Mouse (Mus musculus): ENCODE measurements at regions not wholly inside any gene's neighbourhood (a gene's known extent, or its start where the extent isn't known, plus 50 kb on each side); places are given as distances from the start of the nearest gene placed in this dataset.

DNA sequence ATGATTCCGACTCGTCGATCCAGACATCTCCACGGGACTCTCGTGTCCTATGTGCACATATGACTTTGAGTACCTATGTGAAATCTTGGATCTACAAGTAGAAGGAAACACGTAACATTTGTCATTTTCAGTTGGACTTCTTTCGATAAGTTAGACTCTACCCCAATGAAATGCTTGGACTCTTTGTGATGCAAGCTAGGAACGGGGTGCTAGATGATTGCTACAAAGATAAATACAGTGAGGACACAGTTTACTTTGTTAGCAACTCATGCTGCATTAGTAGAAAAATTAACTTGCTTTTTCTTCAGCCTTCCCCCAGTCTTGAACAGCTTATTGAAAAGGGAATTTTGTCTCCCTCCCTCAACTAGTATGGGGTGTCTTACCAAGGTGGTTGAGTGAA is 81.2 kb upstream of the Eef1e1 start:
- no peak for DNase-seq

DNA sequence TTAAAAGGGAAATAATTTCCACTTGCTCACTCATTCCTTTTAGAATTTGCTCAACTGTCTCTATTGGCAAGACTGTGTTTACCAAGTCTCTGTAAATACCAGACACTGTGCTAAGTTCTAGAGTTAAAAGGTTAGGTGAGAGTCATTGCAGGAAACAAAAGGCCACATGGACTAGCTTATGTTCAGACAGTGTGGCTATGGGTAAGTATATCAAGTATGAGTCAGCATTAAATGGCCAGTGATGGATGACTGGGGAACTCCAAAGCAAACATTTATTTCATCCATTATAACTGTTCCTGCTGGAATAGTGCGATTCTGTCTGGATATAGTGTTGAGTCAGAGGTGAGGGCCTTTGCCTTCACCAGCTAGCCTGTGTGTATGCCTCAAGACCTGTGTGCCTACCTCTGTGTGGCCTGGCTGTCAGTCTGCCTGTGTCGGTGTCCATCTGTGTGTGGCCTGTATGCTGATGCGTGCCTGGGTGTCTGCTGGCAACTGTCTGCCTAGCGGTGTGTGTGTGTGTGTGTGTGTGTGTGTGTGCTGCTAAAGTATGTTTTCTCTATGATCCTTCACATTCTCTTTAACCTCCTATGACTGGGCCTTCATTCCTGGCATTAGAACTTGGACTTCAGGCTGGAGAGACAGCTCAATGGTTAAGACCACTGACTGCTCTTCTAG is 77.6 kb upstream of the Eef1e1 start:
- DNase-seq = no peak

DNA sequence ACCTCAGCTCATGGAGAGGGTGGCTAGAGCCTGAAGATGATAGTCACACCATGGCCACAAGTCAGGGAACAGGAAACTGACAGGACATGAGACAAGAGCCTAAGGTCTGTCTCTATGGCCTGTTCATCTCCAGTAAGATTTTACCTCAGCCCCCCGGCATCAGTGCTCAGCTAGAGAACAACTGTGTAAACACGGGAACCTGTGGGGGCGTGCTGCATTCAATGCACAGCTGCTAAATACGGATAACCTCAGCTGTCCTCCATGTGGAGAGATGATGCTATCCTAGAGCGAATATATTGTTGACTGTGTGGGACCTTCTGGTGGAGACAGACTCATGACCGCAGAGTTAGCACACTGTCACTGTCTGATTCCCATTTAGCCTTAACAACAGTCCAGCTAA is 76.4 kb upstream of the Eef1e1 start:
- DNase-seq = no peak

DNA sequence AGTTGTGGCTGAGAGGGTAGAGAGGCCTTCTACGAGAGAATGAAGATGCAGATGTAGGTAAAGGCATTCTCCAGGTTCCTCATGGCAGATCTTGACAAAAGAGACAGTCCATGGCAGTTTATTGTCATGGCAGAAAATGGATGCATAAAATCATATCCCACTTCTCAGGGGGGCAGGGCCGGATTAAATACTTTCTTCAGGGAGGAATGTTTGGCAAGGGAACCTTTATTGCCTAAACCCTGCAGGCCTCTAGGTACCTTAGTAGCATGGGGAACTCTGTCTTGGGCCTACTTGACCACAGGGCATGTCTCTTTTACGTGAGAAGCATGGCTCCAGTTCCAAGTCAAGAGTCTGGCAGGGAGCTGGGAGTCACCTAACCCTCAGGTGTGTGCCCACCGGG is 74.4 kb upstream of the Eef1e1 start:
- no peak for DNase-seq

DNA sequence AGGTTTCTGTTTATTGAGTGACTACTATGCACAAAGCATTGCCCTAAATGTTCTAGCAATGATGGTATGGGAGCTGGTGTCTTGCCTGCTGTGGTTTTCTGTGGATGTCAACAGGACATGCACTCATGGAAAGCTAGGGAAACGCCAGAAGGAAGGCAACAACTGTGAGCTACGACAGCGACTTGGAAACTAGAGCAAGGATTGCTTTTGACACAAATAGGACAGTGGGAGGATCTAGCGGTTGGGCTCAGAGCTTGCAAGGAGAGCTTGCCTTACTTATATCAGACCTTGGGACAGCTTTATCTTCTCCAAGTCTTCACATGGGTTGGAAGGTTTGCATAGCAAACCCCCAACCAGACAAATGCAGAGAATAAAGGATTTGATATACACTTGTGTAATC is 66.6 kb upstream of the Eef1e1 start:
- no peak for DNase-seq

DNA sequence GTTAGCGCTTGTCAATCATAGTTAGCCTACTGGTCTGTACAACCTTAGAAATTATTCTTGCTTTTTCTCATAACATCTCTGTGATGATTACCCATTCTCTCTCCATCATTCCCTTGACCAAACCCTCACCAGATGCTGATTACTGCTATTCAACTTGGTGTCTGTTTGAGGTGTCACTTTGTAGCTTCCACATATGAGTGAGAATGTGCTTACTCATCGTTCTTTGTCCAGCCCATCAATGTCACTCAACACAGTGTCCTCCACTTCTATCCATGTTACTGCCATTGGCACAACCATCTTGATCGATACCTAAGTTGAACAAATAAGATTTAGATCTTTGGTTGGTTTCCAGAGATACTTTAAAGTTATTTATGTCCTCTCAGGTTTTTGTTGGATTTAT is 62.3 kb upstream of the Eef1e1 start:
- DNase-seq = no peak

DNA sequence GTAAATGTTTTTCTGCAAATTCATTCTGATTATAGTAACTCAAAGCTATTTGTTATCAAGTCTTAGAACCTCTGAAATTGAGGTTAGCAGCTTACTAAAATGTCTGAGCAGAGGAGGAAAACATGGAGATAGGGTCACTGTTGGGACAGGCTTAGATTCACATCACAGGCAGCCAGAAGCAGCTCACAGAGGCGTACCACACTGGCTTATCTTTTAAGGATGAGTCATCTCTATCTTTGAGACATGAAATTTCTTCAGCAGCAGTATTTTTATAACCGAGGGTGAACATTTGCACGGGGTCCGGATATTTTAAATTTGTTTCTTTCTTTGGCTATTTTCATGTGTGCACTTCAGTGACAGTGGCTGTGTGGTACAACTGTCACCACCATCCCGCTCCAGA is 56.0 kb upstream of the Eef1e1 start:
- no peak for DNase-seq
